Mouse (Mus musculus) liver, embryonic 14.5 days (tissue): ENCODE data around the gene Gas7.

ENCODE experiments used
- CTCF ChIP-seq: IDR thresholded peaks from 2 replicates; pipeline ENCODE4 v1.5.1; 2016; ENCODE audit warnings: antibody characterized with exemption, low read depth, control low read depth
- EP300 ChIP-seq: IDR thresholded peaks from 2 replicates; pipeline ENCODE4 v1.6.1; 2016; ENCODE audit warnings: antibody characterized with exemption, low read depth

- TF ChIP-seq CTCF = no peak
- no peak for TF ChIP-seq EP300
Measured at GRCm38 (mm10) chr11:67468846-67469245, 13.6 kb downstream of the Gas7 start.
